Mouse (Mus musculus) MEL (cell line): ENCODE results near the gene Tbc1d1. TPM values are rescaled to one million over a fixed set of nuclear protein-coding genes. Genes with fewer than 3 reads are reported as not detected.
A peak's percentile ranks its signal among the peaks of the same experiment; 100 is the strongest.

Experiments
- DNase-seq: peaks from one replicate; pipeline ENCODE4 v3.0.0; 2011; ENCODE audit warnings: low read depth, low spot score
- H3K27ac ChIP-seq: 2 replicates; pipeline ENCODE4 v1.5.1; 2012; ENCODE audit warnings: low read depth, mild to moderate bottlenecking, control low read depth, low read length, moderate library complexity; ENCODE audit not compliant: control insufficient read depth
- H3K27me3 ChIP-seq, 2 experiments: fragments of 150-350 bp in 1 of 2; sonication (generic) in 1 of 2; 2 replicates each; pipeline ENCODE4 v1.6.1; 2012; ENCODE audit warnings: low read length in 2 of 2, mild to moderate bottlenecking in 2 of 2, improper control_type of control experiment in 1 of 2, moderate library complexity in 1 of 2; ENCODE audit not compliant: insufficient read depth in 2 of 2, control insufficient read depth in 1 of 2
- H3K36me3 ChIP-seq, 2 experiments: 2 replicates each; pipeline ENCODE4 v1.6.1; 2012 to 2014; ENCODE audit warnings: low read length in 2 of 2, improper control_type of control experiment in 1 of 2, inconsistent platforms in 1 of 2, mild to moderate bottlenecking in 1 of 2; ENCODE audit not compliant: insufficient read depth in 2 of 2, control insufficient read depth in 1 of 2
- H3K4me1 ChIP-seq, 2 experiments: fragments of 150-350 bp in 1 of 2; sonication (generic) in 1 of 2; 2 replicates each; pipeline ENCODE4 v1.6.1; 2012; ENCODE audit warnings: low read length in 2 of 2, improper control_type of control experiment in 1 of 2, mild to moderate bottlenecking in 1 of 2; ENCODE audit not compliant: insufficient read depth in 2 of 2, control insufficient read depth in 1 of 2
- H3K4me3 ChIP-seq, 2 experiments: fragments of 150-350 bp in 1 of 2; sonication (generic) in 1 of 2; 2 replicates each; pipeline ENCODE4 v1.5.1; 2012; ENCODE audit warnings: low read depth in 2 of 2, low read length in 2 of 2, mild to moderate bottlenecking in 2 of 2, moderate library complexity in 2 of 2, control low read depth in 1 of 2, improper control_type of control experiment in 1 of 2; ENCODE audit not compliant: control insufficient read depth in 1 of 2, insufficient read depth in 1 of 2
- H3K79me2 ChIP-seq: 2 replicates; pipeline ENCODE4 v1.6.1; 2012; ENCODE audit warnings: mild to moderate bottlenecking, low read length, moderate library complexity; ENCODE audit not compliant: control insufficient read depth, poor library complexity, insufficient read depth
- H3K9ac ChIP-seq: 2 replicates; pipeline ENCODE4 v1.6.1; 2012; ENCODE audit warnings: low read depth, mild to moderate bottlenecking, control low read depth, low read length, moderate library complexity; ENCODE audit not compliant: control insufficient read depth, poor library complexity, severe bottlenecking
- H3K9me3 ChIP-seq: fragments of 150-350 bp; sonication (generic); replicated peaks from 2 replicates; pipeline ENCODE4 v1.6.1; 2012; ENCODE audit warnings: mild to moderate bottlenecking, low read length, improper control_type of control experiment, moderate library complexity; ENCODE audit not compliant: insufficient read depth
- BHLHE40 ChIP-seq: IDR thresholded peaks from 2 replicates; pipeline ENCODE4 v1.6.1; 2012; ENCODE audit warnings: low read depth, mild to moderate bottlenecking, inconsistent platforms, low read length, improper control_type of control experiment, borderline replicate concordance
- CTCF ChIP-seq, 3 experiments: IDR thresholded peaks in 2 of 3; conservative IDR thresholded peaks in 1 of 3; 2 replicates each; pipeline ENCODE4 v1.5.1; 2011 to 2012; ENCODE audit warnings: low read length in 3 of 3, low read depth in 2 of 3, mild to moderate bottlenecking in 2 of 3, improper control_type of control experiment in 1 of 3, inconsistent platforms in 1 of 3, mixed read lengths in 1 of 3, moderate library complexity in 1 of 3; ENCODE audit not compliant: control insufficient read depth in 1 of 3, insufficient read depth in 1 of 3, poor library complexity in 1 of 3, severe bottlenecking in 1 of 3
- E2F4 ChIP-seq: IDR thresholded peaks from 2 replicates; pipeline ENCODE4 v1.6.1; 2011; ENCODE audit warnings: low read depth, low read length, improper control_type of control experiment, borderline replicate concordance
- ETS1 ChIP-seq: IDR thresholded peaks from 2 replicates; pipeline ENCODE4 v1.6.1; 2012; ENCODE audit warnings: low read depth, mild to moderate bottlenecking, inconsistent platforms, low read length, improper control_type of control experiment, moderate library complexity
- GATA1 ChIP-seq: IDR thresholded peaks from 2 replicates; pipeline ENCODE4 v1.6.1; 2011; ENCODE audit warnings: low read depth, low read length, improper control_type of control experiment
- JUND ChIP-seq: IDR thresholded peaks from 2 replicates; pipeline ENCODE4 v1.6.1; 2011; ENCODE audit warnings: low read depth, mild to moderate bottlenecking, improper control_type of control experiment, low read length
- MAFK ChIP-seq: IDR thresholded peaks from 2 replicates; pipeline ENCODE4 v1.6.1; 2011; ENCODE audit warnings: low read depth, mild to moderate bottlenecking, low read length, improper control_type of control experiment, borderline replicate concordance
- MYB ChIP-seq: IDR thresholded peaks from 2 replicates; pipeline ENCODE4 v1.6.1; 2011; ENCODE audit warnings: mild to moderate bottlenecking, low read depth, low read length, improper control_type of control experiment
- POLR2A ChIP-seq, 2 experiments: IDR thresholded peaks; 2 replicates each; pipeline ENCODE4 v1.6.1; 2011 to 2012; ENCODE audit warnings: low read length in 2 of 2, mild to moderate bottlenecking in 2 of 2, control low read depth in 1 of 2, improper control_type of control experiment in 1 of 2, low read depth in 1 of 2, moderate library complexity in 1 of 2; ENCODE audit not compliant: control insufficient read depth in 1 of 2, insufficient read depth in 1 of 2, poor library complexity in 1 of 2
- POLR2AphosphoS2 ChIP-seq: IDR thresholded peaks from 2 replicates; pipeline ENCODE4 v1.6.1; 2011; ENCODE audit warnings: low read length, improper control_type of control experiment
- SMC3 ChIP-seq: IDR thresholded peaks from 2 replicates; pipeline ENCODE4 v1.6.1; 2011; ENCODE audit warnings: low read depth, low read length, improper control_type of control experiment
- TBP ChIP-seq: IDR thresholded peaks from 2 replicates; pipeline ENCODE4 v1.8.0; 2011; ENCODE audit warnings: low read depth, low read length, improper control_type of control experiment
- USF1 ChIP-seq: IDR thresholded peaks from 2 replicates; pipeline ENCODE4 v1.6.1; 2014; ENCODE audit warnings: low read depth, mild to moderate bottlenecking, inconsistent platforms, low read length, improper control_type of control experiment, moderate library complexity
- USF2 ChIP-seq, 2 experiments: IDR thresholded peaks; 2 replicates each; pipeline ENCODE4 v1.6.1; 2011 to 2012; ENCODE audit warnings: improper control_type of control experiment in 2 of 2, low read length in 2 of 2, borderline replicate concordance in 1 of 2, inconsistent platforms in 1 of 2, low read depth in 1 of 2, mild to moderate bottlenecking in 1 of 2; ENCODE audit not compliant: insufficient read depth in 1 of 2
- ZKSCAN1 ChIP-seq: IDR thresholded peaks from 2 replicates; pipeline ENCODE4 v1.6.1; 2012; ENCODE audit warnings: low read depth, mild to moderate bottlenecking, inconsistent platforms, low read length, improper control_type of control experiment, moderate library complexity
- ZMIZ1 ChIP-seq: IDR thresholded peaks from 2 replicates; pipeline ENCODE4 v1.6.1; 2012; ENCODE audit warnings: low read depth, mild to moderate bottlenecking, inconsistent platforms, low read length, improper control_type of control experiment, moderate library complexity
- polyA plus RNA-seq, 2 experiments: library from polyadenylated mRNA; stranded (reverse) in 1 of 2; unstranded in 1 of 2; fragments of >175 nt in 1 of 2; fragments of >200 nt in 1 of 2; gene quantifications; 2 replicates each; pipeline versions ENCODE4 v1.2.1 to v1.2.4; 2012; ENCODE audit warnings: low replicate concordance in 2 of 2, low read depth in 1 of 2; ENCODE audit not compliant: insufficient read length in 2 of 2, insufficient read depth in 1 of 2, missing spikeins in 1 of 2
- total RNA-seq: library from RNA; depleted of rRNA; stranded (reverse); fragments of 300-350 nt; gene quantifications from 2 replicates; pipeline ENCODE4 v1.2.3, GENCODE M21; 2012

Gene Tbc1d1
- total and polyA plus RNA-seq, 3 experiments = 22.5 to 24.4 TPM; not detected in 1

- Histone ChIP-seq H3K4me1 (no peaks in the 10 kb centered on the region), H3K27ac (no peak overlapping the region), H3K27me3 (no peaks in the 10 kb centered on the region), H3K79me2 (no peaks in the 10 kb centered on the region), H3K9me3 (no peaks in the 10 kb centered on the region), H3K36me3 (no peaks in the 10 kb centered on the region; a peak in 2 of 4 replicates), H3K4me3 (no peak overlapping the region), H3K9ac (no peak overlapping the region)
- TF ChIP-seq E2F4 (no peak), MYB (no peak)
- no peak for DNase-seq
Measured at GRCm38 (mm10) chr5:64301246-64301645, 145.1 kb downstream of the Tbc1d1 start.

DNA sequence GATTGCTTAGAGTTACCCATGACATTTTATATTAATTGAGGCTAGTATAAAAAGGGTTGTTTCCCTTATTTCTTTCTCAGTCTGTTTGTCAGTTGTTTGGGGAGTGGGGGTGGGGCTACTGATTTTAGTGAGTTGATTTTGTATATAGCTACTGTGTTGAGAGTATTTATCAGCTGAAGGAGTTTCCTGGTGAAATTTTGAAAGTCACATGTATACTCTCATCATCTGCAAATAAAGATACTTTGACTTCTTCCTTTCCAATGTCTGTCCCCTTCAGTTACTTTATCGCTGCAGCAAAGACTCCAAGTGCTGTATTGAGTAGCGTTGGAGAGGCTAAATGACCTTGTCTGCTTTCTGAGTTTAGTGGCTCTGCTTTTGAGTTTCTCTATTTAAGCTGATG lies 151.2 kb downstream of the Tbc1d1 start:
- TF ChIP-seq ETS1 (peak; percentile 54), ZMIZ1 (no peak), POLR2A (IDR thresholded peaks at IDR 0.05; ENCODE audit: control insufficient read depth in 1 of 2, insufficient read depth in 1 of 2, low read depth in 1 of 2, low read length in 2 of 2, poor library complexity in 1 of 2) (no peak), USF2 (IDR thresholded peaks at IDR 0.05; ENCODE audit: borderline replicate concordance in 1 of 2, insufficient read depth in 1 of 2, low read depth in 1 of 2, low read length in 2 of 2) (no peak), BHLHE40 (peak; percentile 52; the same call in 1 of the 2 replicates), USF1 (peak; percentile 34; the same call in 1 of the 2 replicates), GATA1 (0 out of 2 replicates have a peak, but pooled peaks have one; percentile 25)

DNA sequence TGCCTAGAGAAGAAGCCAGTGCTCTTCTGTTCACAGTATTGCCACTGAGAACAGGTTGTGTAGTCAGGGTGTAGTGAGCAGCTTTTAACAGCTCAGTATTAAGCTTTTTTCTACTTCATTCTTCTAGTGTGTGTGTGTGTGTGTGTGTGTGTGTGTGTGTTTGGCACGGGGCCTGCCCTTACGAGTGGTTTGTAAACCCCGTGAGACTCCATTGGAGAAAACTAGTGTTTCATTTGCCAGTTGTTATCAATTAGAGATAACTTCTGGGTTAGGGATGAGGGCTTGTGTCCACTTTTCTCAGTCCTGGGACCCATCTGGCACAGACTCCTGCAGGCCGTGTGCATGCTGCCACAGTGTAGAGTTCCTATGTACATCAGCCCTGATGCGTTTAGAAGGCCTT lies 156.2 kb downstream of the Tbc1d1 start:
- Histone ChIP-seq H3K79me2 (no peaks in the 10 kb centered on the region), H3K4me1 (peaks cover 3 to 5% of the 10 kb centered on the region in 2 experiments; a peak in 3 of 4 replicates), H3K27ac (no peak overlapping the region), H3K4me3 (no peak overlapping the region), H3K9me3 (no peaks in the 10 kb centered on the region), H3K36me3 (peaks cover 0 to 6% of the 10 kb centered on the region in 2 experiments; a peak in 2 of 4 replicates), H3K9ac (no peak overlapping the region), H3K27me3 (no peaks in the 10 kb centered on the region)
- DNase-seq = no peak
- TF ChIP-seq JUND (no peak), ETS1 (no peak), TBP (no peak), MYB (no peak), MAFK (no peak), ZKSCAN1 (no peak), POLR2AphosphoS2 (no peak), SMC3 (no peak), CTCF (IDR thresholded peaks at IDR 0.05 in 2 of 3, conservative IDR thresholded peaks at IDR 0.05 in 1 of 3; ENCODE audit: control insufficient read depth in 1 of 3, insufficient read depth in 1 of 3, low read depth in 2 of 3, low read length in 3 of 3, poor library complexity in 1 of 3, severe bottlenecking in 1 of 3) (no peak), USF2 (IDR thresholded peaks at IDR 0.05; ENCODE audit: borderline replicate concordance in 1 of 2, insufficient read depth in 1 of 2, low read depth in 1 of 2, low read length in 2 of 2) (no peak)

More for the DNA sequence above, 151.2 kb downstream of the Tbc1d1 start:
- H3K4me1 ChIP-seq = peaks cover 3 to 8% of the 10 kb centered on the region in 2 experiments; a peak in 3 of 4 replicates
- H3K79me2 ChIP-seq = no peaks in the 10 kb centered on the region
- H3K27me3 ChIP-seq = no peaks in the 10 kb centered on the region
- H3K9me3 ChIP-seq = no peaks in the 10 kb centered on the region
- no peak overlapping the region for H3K4me3 ChIP-seq
- no peak overlapping the region; the same call in 1 of the 2 replicates for H3K27ac ChIP-seq
- peak; percentile 23 for DNase-seq
- peaks cover 0 to 8% of the 10 kb centered on the region in 2 experiments for H3K36me3 ChIP-seq
- H3K9ac ChIP-seq = no peak overlapping the region
